14 mouse cellular contexts compared by ENCODE assay signal in genomic region chr5:123599319-123599718, GRCm38 (mm10). TPM values are rescaled to one million over a fixed set of nuclear protein-coding genes. Genes with fewer than 3 reads are reported as not detected.
A peak's percentile ranks its signal among the peaks of the same experiment; 100 is the strongest.
DNase-seq lines count a peak whose midpoint lies in the region; ATAC-seq and TF ChIP-seq lines count a peak whose summit lies in the region.
"Had no signal": no experiment of that assay in that cellular context is flagged by ENCODE, and none has a peak within 500 bp of the region (broad histone marks: within the 10 kb centered on the region; RNA-seq: fewer than 3 reads in every experiment).

No protein-coding gene starts in this region.

- no peak for DNase-seq in heart, postnatal 25 days (ENCODE audit: low spot score)
- no peak for DNase-seq in layer of hippocampus, adult 2 months (ENCODE audit: low spot score in 2 of 2)
- DNase-seq in layer of hippocampus, postnatal 36 days, result no peak
- peak; percentile 48 for DNase-seq in ES-CJ7 (ENCODE audit: low read depth, low spot score)
- peak; percentile 45 for DNase-seq in kidney, postnatal 10 days
- no peak for DNase-seq in cerebellum, postnatal 14 days
- DNase-seq: cerebellum, adult 18-20 months; gastrocnemius, postnatal 36 days; layer of hippocampus, adult 9-11 months; liver, postnatal 0 days; right cerebral cortex, postnatal 14 days had no signal

- TF ChIP-seq CTCF in layer of hippocampus, adult 2 months (conservative IDR thresholded peaks at IDR 0.05), result no peak

- no peaks in the 10 kb centered on the region for H3K9me3 ChIP-seq in heart, embryonic 13.5 days
- H3K9me3 ChIP-seq: midbrain, embryonic 12.5 days had no signal

- no peak overlapping the region for H3K9ac ChIP-seq in heart, embryonic 13.5 days
- H3K9ac ChIP-seq: liver, postnatal 0 days; midbrain, embryonic 12.5 days had no signal

- intact Hi-C loops in heart, postnatal 25 days (cut with DNase I), result no loop called here

- H3K4me3 ChIP-seq in heart, embryonic 13.5 days, result no peak overlapping the region
- no peak overlapping the region for H3K4me3 ChIP-seq in layer of hippocampus, adult 2 months
- H3K4me3 ChIP-seq: midbrain, embryonic 12.5 days; myocyte had no signal

- peaks cover 26% of the 10 kb centered on the region for H3K4me1 ChIP-seq in heart, embryonic 13.5 days
- H3K4me1 ChIP-seq: midbrain, embryonic 12.5 days had no signal

- WGBS in heart, embryonic 13.5 days, result 31% methylated on average over 6 of the region's 6 CpGs

- no peak overlapping the region for H3K4me2 ChIP-seq in heart, embryonic 13.5 days
- H3K4me2 ChIP-seq: midbrain, embryonic 12.5 days had no signal

- H3K27me3 ChIP-seq in heart, embryonic 13.5 days (replicated peaks), result no peaks in the 10 kb centered on the region
- H3K27me3 ChIP-seq: midbrain, embryonic 12.5 days had no signal

- H3K27ac ChIP-seq in heart, embryonic 13.5 days (replicated peaks), result 0 out of 2 replicates have a peak overlapping the region, but pooled peaks have one; percentile 20
- peak overlapping the region; percentile 46; the same call in 1 of the 2 replicates for H3K27ac ChIP-seq in layer of hippocampus, adult 2 months
- H3K27ac ChIP-seq: midbrain, embryonic 12.5 days had no signal

- ATAC-seq in heart, embryonic 13.5 days (ENCODE audit: extremely low read depth, insufficient number of reproducible peaks, low FRiP score, low TSS enrichment), result no peak
- ATAC-seq: liver, postnatal 0 days had no signal

- peaks cover 74% of the 10 kb centered on the region for H3K36me3 ChIP-seq in heart, embryonic 13.5 days

RNA-seq across cellular contexts. Expression of gene Vps33a, which starts 26.5 kb away (rescaled TPM):
- polyA plus RNA-seq in heart, embryonic 13.5 days (2015; fragmentation: Nextera tagmentation; extraction: Ambion mirVana), result 18.6 and 20.3 TPM in 2 replicates
- total RNA-seq in heart, postnatal 25 days (2021), result 10 to 100 TPM; 24.8 to 34.0 TPM
- 10 to 100 TPM; 87.1 to 87.4 TPM for total RNA-seq in layer of hippocampus, adult 2 months (2021)
- 10 to 100 TPM; 97.1 to 99.8 TPM for total RNA-seq in layer of hippocampus, postnatal 36 days (2021)

Comparison
In these comparisons a context has a peak if more than half of its experiments do, and no peak if none do; other contexts are left out.
1. DNase-seq: peak in ES-CJ7 (single experiment) and kidney, postnatal 10 days (single experiment); none in heart, postnatal 25 days (single experiment), layer of hippocampus, adult 2 months (0 of 2), layer of hippocampus, postnatal 36 days (0 of 2) and cerebellum, postnatal 14 days (0 of 2).